Mouse (Mus musculus) layer of hippocampus, postnatal 25 days (tissue): ENCODE results near the gene Inava. TPM values are rescaled to one million over a fixed set of nuclear protein-coding genes. Genes with fewer than 3 reads are reported as not detected.

Experiments used
- DNase-seq, 2 experiments: peaks; one replicate each; pipeline ENCODE4 v3.0.0; 2022; ENCODE audit warnings: mixed read lengths in 2 of 2, low spot score in 1 of 2; ENCODE audit errors: extremely low spot score in 1 of 2
- total RNA-seq, 2 experiments: library from RNA; stranded (reverse); gene quantifications; 2 replicates each; pipeline ENCODE4 v1.2.3; 2021

The Inava gene
- total RNA-seq, 2 experiments from 2014 or later: 4.5 to 5.8 TPM

DNA sequence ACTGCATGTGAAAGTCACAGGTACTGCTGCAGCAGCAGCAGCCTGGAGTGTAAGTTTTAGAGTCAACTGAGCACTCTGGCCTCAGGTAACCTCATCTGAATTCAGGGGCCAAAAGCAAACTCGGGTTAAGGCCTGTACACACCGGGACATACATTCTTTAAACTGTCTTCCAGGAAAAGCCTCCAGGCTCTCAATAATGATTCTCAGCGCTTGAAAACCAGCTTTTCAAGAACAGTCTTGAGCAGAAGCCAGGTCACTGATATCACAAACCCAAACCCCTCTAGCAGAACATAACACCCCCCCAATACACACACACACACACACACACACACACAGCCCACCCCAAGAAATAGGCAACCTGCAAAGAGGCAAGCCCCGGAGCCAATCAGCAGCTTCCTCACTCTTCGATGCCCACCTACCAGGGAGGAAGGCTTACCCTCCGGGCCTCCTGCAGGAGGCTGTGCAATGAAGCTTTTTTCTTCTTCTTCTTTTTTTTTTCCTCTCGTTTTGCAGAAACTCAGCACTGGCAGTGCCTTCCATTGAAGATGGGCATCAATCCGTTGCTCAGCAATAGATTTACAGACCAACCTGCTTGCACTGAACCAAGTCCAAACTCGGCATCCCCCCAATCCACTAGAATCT is 1.7 kb downstream of the Inava start:
- DNase-seq: no peak

DNA sequence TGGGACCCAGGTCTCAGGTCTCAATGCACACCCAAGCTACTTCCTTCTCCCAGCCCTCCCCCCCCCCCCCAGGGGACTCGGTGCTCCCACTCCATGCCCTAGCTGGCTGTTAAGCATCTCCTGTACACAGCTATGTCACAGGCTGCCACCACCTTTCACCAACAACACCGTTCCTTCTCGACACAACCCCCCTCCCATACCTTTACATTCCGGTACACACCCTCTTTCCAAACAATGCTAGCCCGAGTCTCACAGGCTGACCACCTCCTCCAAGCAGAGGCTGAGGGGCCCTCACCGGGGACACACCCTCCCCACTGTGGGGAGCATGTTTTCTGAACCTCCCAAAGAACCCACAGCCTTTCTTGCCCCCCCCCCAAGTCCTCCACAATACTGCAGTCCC is 2.5 kb downstream of the Inava start:
- no peak for DNase-seq

DNA sequence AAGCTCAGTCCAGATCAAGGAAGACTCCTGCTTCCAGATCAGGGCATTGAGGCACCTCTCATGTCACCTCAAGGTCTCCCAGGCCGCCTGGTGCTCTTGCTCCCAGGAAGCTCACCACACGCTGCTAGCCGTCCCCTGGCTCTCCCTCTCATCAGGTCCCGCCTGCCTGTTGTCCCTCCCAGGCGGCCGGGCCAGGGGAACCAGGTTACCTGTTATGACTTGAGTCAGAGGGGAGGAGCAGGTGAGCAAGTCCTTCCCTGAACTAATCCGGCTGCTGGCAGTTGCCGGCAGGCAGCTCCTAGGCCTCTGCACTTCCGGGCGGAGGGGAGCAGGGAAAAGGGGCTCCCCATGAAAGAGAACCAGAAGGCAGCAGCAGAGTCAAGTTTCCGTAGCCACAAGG is 3.9 kb downstream of the Inava start:
- DNase-seq: no peak

DNA sequence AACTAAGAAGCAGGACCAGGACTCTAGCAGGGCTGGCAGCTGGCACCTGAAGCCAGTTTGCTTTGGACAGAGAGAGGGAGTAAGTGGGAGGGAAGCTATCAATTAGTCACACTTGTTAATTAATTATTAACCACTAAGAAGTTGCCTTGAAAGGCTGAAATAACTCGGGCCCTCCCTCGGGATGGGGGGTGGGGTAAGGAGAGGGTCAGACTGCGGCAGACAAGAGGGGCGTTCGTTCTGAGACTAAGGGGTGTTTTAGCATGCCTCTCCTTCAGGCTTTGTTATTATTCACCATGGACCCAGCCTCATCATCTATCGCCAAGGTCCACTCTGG is 5.1 kb downstream of the Inava start:
- no peak for DNase-seq

DNA sequence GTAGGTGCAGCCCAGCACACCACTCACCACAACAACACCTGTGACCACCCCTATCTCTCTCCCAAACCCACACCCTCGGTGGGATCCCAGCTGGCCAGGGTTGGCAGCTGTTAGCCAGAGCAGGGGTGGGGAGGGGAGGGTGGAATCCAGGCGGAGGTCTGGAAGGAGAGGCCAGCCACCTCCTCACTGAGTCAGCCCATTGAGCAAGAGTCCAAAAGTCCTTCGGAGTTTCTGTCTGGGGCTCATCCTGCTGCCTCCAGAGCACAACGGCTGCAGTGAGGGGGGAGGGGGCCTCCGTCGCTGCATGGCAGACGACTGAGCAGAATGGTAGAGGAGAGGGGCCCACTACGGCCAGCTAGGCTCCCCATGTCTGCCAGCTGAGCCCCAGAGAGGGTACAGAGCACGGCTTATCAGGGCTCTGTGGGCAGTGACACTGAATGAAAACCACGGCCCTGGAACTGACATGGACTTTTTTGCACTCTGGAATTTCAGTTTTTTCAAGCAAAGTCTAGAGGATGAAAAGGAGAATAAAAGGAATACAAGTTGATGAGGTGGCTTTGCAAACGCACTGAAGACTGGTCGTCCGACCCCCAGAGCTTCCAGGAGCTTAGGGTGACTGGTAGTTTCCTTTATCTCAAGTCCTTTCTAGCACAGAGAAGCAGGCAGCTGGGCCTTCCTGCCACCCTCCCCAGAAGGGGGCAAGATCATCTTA is 5.6 kb downstream of the Inava start:
- no peak for DNase-seq

DNA sequence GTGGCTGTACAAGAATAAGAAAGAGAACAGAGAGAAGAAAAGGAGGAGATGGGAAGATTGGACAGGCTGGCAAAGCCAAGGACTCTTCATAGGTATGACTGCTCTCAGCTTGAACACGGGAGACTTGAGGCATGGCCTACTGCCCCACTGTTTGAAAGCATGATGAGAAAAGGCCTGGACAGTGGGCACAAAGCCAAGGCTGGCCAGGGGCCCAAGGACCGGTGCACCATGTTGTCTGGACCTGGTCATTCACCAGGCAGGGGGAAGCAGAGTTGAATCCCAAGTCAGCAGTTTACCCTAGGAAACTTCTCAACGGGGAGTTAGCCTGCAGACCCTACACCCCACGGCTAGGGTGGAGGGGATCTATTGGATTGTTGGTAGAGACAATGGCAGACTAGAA is 6.2 kb downstream of the Inava start:
- no peak for DNase-seq

DNA sequence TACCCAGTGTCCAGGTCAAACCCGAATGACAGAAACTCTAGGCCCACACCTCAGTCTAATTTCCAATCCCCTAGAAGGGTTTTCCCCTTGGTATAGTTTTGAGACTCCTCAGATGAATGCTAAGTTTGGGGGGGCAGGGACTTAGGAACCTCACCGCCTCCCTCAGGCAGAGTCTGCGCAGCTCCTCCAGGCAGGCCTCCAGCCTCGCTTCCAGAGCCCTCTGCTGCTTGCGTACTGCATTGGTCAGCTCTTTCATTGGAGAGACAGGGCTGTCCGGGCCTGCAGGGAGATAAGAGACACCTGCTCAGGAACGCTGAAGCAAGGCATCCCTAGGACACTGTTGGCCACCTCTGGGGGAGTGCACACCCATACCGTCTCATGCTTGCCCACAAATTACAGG is 7.4 kb downstream of the Inava start:
- DNase-seq: no peak

DNA sequence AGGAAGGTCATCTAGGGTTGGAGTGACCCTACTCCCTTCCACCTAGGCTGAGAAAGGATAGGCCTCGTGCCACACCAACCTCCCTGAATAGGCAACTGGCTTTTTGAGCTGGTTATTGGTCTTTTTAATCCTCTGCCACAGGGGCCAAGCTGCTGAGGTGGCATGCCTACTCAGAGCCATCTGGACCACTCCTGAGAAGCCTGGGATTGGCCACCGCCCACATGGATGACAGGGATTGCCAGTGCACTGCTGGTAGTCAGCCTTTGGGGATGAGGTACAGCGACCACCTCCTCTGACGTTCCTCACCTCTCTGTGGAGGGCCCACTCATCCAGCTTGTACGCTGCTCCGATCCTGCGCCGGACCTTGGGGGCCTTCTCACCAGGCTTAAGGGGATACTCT is 8.2 kb downstream of the Inava start:
- DNase-seq: no peak

DNA sequence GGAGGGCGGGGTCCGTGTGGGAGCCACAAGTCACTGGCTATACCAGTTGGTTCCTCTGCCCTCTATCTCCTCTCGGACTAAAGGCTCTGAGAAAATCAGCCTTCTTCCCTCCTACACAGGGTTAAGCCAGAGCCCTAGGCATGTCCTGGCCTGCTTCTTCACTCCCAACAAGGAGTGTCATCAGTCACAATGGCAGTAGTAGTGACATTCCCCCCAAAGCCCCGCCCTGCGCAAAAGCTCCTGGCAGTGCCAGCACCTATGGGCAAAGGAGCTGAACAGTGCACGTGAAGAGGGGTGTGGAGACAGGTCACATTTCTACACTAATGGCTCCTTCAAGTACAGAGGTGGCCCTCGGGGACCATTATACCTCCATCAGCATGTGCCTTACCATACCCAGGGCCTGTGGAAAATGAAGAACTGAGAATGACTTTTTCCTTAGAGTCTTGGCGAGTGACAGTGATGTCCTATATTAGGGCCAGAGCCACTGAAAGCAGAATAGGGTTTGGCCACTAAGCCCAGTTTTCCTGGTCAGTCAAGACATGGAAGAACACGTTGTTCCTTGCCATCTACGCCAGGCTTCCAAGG is 10.2 kb downstream of the Inava start:
- no peak for DNase-seq

DNA sequence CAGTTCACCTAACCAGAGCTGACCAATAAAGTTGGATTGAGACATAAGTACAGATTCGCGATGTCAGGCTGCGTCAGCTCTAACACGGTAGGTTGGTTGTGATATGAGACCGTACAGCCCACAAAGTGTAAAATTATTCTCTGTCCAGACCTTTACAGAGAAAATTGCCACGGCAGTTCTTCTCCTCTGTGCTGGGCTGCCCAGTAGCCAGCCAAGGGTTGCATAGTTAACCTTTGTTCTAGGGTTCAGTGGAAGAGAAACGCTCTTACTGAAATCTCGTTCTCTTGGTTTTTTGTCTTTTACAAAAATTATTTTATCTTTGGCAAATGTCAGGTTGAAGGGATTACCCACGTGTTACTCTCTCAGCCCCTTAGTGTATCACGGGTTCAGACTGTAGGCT is 11.7 kb downstream of the Inava start:
- DNase-seq: no peak

DNA sequence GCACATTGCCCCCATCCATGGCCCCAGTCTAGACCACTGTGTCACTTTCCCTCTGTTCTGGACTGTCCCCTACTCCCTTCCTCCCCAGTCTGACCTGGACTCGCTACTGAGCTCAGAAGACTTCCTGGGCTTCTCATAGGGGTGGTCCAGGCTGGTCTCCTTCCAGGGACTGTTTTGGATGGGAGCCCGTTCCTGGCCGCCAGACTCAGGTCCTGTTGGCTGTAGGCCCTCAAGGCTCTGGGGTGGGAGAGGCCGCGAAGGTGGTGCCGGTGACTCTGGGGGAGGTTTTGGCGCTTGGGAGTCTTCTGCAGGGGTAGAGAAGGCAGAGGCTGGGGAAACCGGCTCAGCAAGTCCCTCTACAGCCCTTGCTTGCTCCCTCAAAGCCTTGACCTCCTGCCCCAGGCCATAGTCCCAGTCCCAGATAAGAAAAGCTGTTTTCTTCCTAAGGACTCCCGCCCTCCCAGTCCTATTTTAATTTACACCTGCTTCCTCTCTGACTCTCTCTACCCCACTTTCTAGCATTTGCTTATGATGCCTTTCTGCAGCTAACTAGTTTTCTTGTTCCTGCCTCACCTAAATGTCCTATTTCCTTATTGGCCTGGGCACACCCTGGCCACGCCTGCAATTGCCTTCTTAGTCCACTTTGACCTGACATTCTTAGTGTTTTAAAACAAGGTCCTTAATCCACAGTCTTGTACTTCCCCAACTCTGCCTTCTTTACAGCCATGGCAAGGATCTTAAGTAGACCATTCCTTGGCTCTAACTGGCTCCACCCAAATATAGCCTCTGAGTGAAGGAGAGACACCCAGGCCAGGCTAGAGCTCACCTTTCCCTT is 13.8 kb downstream of the Inava start:
- DNase-seq: no peak

DNA sequence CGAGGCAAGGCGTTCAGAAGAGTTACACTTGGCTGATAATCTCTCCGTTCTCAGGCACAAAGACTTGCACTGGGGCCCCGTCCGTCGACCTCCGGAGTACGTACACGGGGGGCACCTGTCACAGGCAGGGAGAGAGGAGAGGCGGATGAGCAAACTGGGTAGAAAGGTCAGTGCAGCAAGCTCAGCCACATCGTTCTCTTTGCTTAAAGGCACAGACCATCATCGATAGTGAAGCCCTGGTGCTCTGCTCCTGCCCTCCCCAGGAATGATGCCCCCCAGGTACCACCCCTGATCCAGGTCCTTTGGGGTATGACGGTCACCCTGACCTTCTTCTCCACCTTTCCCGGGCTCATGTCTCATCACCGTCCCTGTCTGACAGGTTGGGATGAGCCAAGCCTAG is 19.8 kb downstream of the Inava start:
- DNase-seq: no peak

DNA sequence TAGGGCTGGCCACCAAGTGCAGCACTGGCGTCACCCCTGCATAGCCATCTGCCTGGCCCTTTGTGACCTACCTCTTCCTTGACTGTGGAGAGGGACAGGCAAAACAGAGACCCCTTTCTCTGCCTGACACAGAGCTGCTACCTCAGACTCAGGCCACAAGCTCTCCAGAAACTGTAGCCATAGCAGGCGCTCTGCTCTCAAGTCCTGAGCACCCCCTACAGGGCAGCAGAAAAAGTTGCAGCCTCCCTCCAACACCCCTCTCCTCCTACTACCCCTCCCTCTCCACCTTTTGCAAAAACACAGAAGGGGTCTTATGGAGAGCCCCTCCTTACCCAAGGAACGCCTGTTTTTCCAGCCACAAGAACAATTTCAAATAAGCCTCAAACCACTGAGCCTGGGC is 21.3 kb downstream of the Inava start, which contains the start of gene Mroh3:
Gene Mroh3 (minus strand): TSS at position 26 of the 400 bp plus-strand sequence.
- peak in 1 of 2 experiments; percentile 47 for DNase-seq

DNA sequence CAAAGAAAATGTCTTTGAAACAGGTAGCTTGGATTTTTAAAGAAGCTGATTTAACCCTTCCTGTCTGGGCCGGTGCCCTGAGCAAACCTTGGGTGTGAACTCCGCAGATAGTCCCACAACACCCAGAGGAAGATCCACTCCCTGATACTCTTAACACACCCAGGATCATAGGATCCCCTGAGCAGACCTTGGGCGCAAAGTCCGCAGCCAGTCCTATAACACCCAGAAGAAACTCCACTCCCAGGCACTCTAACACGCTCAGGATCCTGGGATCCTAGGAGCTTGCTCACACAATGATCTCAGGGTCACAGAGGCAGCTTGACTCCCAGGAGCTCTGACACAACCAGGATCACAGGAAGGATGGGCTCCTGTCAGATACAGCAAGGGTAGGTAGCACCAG is 44.0 kb downstream of the Inava start:
- DNase-seq: no peak

DNA sequence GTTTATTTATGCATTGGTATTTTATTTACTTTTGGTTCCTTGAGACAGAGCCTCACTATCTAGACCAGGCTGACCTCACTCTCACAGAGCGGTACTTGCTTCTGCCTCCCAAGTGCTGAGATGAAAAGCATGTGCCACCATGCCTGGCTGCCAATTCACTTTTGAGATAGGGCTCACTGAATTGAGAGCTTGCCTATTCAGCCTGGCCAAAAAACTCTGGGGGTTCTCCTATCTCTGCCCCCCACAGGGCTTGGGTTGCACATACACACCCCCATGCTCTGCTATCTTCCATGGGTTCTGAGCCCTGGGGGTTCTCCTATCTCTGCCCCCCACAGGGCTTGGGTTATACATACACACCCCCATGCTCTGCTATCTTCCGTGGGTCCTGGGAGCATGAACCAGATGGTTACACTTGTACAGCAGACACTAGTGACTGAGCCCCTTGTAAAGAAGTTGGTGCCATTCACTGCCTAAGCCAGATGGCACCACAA is 54.5 kb downstream of the Inava start:
- no peak for DNase-seq

DNA sequence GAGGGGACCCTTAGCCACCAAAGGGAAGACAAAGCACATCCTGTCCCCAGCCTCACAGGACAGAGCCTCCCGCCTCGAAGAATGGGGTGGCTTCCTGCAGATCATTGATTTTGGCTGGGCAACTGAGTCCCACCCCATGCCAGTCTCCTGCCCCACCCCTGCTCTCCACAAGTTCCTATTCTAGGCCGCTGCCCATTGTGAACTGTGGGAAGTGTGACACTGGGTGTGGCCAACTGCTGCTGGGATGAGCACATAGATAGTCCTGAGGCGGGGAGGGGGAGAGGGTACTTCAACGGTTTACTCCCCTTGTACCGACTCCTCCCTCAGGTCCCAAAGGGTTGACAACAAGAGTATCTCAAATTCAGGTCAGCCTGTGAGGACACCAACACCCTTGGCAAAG is 55.3 kb downstream of the Inava start:
- no peak for DNase-seq

DNA sequence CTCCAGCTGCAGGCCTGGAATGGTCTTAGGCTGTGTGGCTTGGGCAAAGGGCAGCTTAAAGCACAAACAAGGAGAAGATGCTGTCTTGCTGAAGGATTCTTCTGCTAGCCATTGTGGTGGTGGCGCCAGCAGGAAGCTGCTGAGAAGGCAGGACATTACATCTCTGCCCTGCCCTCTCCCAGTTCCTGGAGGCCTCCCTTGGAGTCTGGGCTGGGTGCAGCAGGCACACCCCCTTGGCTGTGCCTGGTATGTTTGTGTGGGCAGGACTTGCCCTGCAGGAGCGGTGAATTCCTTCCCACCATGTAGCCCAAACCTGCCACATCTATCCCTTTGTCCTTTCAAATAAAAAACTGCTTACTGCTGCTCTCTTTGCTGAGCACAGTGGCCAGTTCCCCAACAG is 57.0 kb downstream of the Inava start:
- no peak for DNase-seq

DNA sequence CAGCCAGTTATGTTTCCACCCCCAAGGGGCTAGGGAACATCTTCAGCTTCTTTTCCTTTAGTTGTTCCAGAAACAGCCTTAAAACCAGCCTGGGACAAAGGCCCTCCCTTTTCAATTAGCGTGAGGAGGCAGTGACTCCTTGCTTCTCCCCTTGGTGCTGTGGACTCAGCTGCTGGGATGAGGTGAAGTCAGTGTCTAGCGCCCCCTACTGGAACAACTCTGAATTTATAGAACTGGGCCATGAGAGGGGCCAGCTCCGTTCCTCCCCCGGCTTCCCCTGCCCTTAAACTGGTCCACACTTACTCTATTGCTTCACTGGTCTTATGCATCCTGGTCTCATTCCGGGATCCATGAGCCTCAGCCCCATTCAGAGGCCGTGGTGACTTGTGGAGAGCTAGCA is 58.9 kb downstream of the Inava start:
- peak in 1 of 2 experiments; percentile 60 for DNase-seq

DNA sequence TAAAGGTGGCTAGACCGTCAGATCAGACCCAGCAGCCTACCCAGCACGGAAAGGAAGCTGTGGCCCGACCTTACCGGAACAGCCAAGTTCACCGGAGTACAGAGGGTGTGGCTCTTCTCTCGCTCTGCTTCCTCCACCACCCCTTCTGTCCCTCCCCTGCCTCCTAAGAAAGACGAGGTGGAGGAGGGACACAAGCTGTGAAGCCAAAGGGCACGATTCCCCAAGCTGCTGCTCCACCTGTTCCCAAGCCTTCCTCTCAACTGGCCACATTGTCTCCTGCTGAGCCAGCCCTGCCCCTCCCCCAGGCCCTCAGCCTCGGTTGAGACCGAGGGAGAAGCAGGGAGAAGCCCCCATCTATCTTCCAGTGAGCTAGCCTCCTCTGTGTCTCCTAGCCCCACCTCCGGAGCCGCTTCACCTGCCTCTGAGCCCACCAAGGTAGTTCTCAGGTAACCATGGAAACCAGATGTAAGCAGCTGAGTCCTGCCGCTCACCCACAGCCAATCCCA is 59.9 kb downstream of the Inava start:
- DNase-seq: no peak

DNA sequence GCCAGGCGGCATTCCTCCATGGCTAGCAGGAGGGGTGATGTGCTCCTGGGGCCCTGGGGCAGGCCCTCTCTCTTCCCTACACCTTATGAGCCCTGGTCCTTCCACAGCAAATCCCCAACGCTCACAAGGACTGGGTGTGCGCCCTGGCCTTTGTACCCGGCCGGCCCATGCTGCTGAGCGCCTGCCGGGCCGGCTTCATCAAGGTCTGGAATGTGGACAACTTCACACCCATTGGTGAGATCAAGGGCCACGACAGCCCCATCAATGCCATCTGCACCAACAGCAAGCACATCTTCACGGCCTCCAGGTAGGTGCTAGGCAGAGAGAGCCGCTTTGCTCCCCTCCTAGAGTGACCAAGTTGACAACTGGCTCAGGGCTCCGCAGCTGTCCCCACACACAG is 61.4 kb downstream of the Inava start:
- DNase-seq: no peak

DNA sequence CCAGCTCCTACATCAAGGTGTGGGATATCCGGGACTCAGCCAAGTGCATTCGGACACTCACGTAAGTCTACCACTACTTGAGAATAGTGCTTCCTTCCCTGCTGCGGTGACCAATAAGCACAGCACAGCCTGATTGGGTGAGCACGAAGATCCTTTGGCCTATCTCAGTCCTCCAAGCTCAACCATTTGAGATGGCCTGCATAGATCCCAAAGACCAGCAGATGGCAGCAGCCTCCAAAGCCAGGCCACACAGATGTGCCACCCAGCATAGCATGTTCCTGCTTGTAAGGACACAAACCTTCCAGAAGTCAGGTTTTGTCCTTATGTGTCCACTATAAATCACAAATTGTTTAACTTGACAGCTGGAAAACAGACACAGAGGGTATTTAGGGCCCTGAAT is 64.0 kb downstream of the Inava start:
- DNase-seq: peak in 1 of 2 experiments; percentile 70
